Mouse (Mus musculus) gonadal fat pad, adult 2 months (tissue): Measurements from ENCODE around the gene Foxl2. TPM values are rescaled to one million over a fixed set of nuclear protein-coding genes. Genes with fewer than 3 reads are reported as not detected.

Source experiments
- DNase-seq: peaks from one replicate; pipeline ENCODE4 v3.0.0-alpha.2; 2012; ENCODE audit warnings: low read depth
- polyA plus RNA-seq: library from polyadenylated mRNA; depleted of rRNA; stranded (reverse); fragments of >200 nt; gene quantifications from 2 replicates; pipeline ENCODE4 v1.2.3, GENCODE M21; 2012

Gene Foxl2
- polyA plus RNA-seq, 1 experiment = 0.08 TPM

- DNase-seq = no peak
Observed at GRCm38 (mm10) chr9:98961591-98962477, 6.7 kb downstream of the Foxl2 start.

GRCm38 (mm10) chr9:98962478-98963142, 7.5 kb downstream of the Foxl2 start:
- no peak for DNase-seq

- DNase-seq = no peak
Observed at GRCm38 (mm10) chr9:98963661-98964060, 8.6 kb downstream of the Foxl2 start.

- no peak for DNase-seq
Observed at GRCm38 (mm10) chr9:98965084-98965483, 10.0 kb downstream of the Foxl2 start.

- no peak for DNase-seq
Observed at GRCm38 (mm10) chr9:98973101-98973521, 18.0 kb downstream of the Foxl2 start.

GRCm38 (mm10) chr9:98973561-98973960, 18.5 kb downstream of the Foxl2 start:
- no peak for DNase-seq

- DNase-seq = no peak
Observed at GRCm38 (mm10) chr9:98974898-98975297, 19.8 kb downstream of the Foxl2 start.

- DNase-seq = no peak
Observed at GRCm38 (mm10) chr9:98976081-98976480, 21.0 kb downstream of the Foxl2 start.

- DNase-seq = no peak
Observed at GRCm38 (mm10) chr9:98976520-98976919, 21.4 kb downstream of the Foxl2 start.

- no peak for DNase-seq
Observed at GRCm38 (mm10) chr9:98979431-98980416, 24.6 kb downstream of the Foxl2 start.

GRCm38 (mm10) chr9:98985800-98986475, 30.9 kb downstream of the Foxl2 start, which contains the start of gene Faim:
Gene Faim, plus strand, starts transcription at chr9:98986373.
- DNase-seq = peak; percentile 55

GRCm38 (mm10) chr9:98986476-98987096, 31.5 kb downstream of the Foxl2 start:
- DNase-seq = no peak

- DNase-seq = no peak
Observed at GRCm38 (mm10) chr9:98987131-98987530, 32.0 kb downstream of the Foxl2 start.

GRCm38 (mm10) chr9:98994103-98994502, 39.0 kb downstream of the Foxl2 start:
- DNase-seq = no peak

- DNase-seq = no peak
Observed at GRCm38 (mm10) chr9:98999881-99000339, 44.8 kb downstream of the Foxl2 start.

GRCm38 (mm10) chr9:99001326-99001725, 46.2 kb downstream of the Foxl2 start:
- DNase-seq = no peak
